Mouse (Mus musculus) spleen, adult 2 months (tissue): ENCODE data around the gene Med25. TPM values are rescaled to one million over a fixed set of nuclear protein-coding genes. Genes with fewer than 3 reads are reported as not detected.
"Not testable (repeated sequence)": the region's sequence is repeated elsewhere in the genome, so short reads cannot be mapped to it uniquely, and the experiment has no call there.

Experiments
- DNase-seq, 2 experiments: peaks; one replicate each; pipeline versions ENCODE4 v3.0.0 to v3.0.0-alpha.2; 2012 to 2021; ENCODE audit warnings: low spot score in 2 of 2, low read depth in 1 of 2
- H3K27ac ChIP-seq: fragments of 200-500 bp; 2 replicates; pipeline ENCODE4 v1.5.1; 2012; ENCODE audit warnings: low read length, inconsistent platforms; ENCODE audit not compliant: insufficient read depth
- H3K27me3 ChIP-seq: fragments of 200-500 bp; 2 replicates; pipeline ENCODE4 v1.6.1; 2012; ENCODE audit warnings: mild to moderate bottlenecking, moderate library complexity, low read length, inconsistent platforms; ENCODE audit not compliant: control insufficient read depth, insufficient read depth
- H3K36me3 ChIP-seq: fragments of 200-500 bp; 2 replicates; pipeline ENCODE4 v1.6.1; 2012; ENCODE audit warnings: mild to moderate bottlenecking, low read length, inconsistent platforms; ENCODE audit not compliant: control insufficient read depth, insufficient read depth
- H3K4me1 ChIP-seq: fragments of 200-500 bp; 2 replicates; pipeline ENCODE4 v1.6.1; 2011; ENCODE audit warnings: inconsistent platforms; ENCODE audit not compliant: control insufficient read depth, insufficient read depth, insufficient read length
- H3K4me3 ChIP-seq: fragments of 200-500 bp; 2 replicates; pipeline ENCODE4 v1.5.1; 2011; ENCODE audit warnings: mild to moderate bottlenecking, inconsistent platforms; ENCODE audit not compliant: insufficient read depth, insufficient read length; ENCODE audit errors: extremely low read depth
- CTCF ChIP-seq: fragments of 200-500 bp; IDR thresholded peaks from 2 replicates; pipeline ENCODE4 v1.5.1; 2011; ENCODE audit warnings: mild to moderate bottlenecking, inconsistent platforms; ENCODE audit not compliant: insufficient read depth, insufficient read length, insufficient replicate concordance; ENCODE audit errors: extremely low read depth
- POLR2A ChIP-seq: fragments of 200-500 bp; IDR thresholded peaks from 2 replicates; pipeline ENCODE4 v1.6.1; 2011; ENCODE audit warnings: low read depth, low read length, inconsistent platforms
- WGBS: fragments of 180-500 bp; shearing (Covaris S2); methylation state at CpG from one replicate; pipeline ENCODE4 v1.1.7; 2018; 5-methylcytosine and 5-hydroxymethylcytosine counted together
- polyA plus RNA-seq: library from polyadenylated mRNA; depleted of rRNA; stranded (reverse); fragments of >200 nt; gene quantifications from 2 replicates; pipeline ENCODE4 v1.2.3, GENCODE M21; 2012

The Med25 gene
- polyA plus RNA-seq, 1 experiment, result 113 TPM

DNA sequence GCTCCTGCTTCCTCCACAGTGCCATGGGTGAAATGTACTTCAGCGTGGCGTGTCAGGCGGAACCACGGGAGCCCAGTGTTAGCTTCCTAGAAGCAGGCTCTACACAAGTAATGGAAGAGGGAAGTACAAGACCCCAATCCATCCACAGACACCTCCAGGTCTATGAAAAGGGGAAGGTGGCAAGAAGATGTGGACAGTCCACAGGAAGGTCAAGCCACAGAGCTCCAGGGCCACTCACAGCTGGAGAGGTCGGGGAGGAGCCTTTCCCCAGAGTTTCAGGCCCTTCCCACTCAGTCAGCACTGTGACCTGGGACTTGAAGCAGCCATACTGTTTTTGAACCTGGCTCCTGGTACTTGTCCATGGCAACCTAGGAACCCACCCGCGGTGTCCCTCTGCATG is 5.5 kb downstream of the Med25 start:
- TF ChIP-seq POLR2A (no peak), CTCF (no peak)
- Histone ChIP-seq H3K4me3 (no peak overlapping the region), H3K4me1 (no peaks in the 10 kb centered on the region), H3K27me3 (no peaks in the 10 kb centered on the region), H3K27ac (no peak overlapping the region), H3K36me3 (peaks cover 14% of the 10 kb centered on the region)
- no peak for DNase-seq
- WGBS, result 85% methylated on average over 7 of the region's 7 CpGs

GRCm38 (mm10) chr7:44884637-44885036 is 7.9 kb downstream of the Med25 start:
- Histone ChIP-seq H3K36me3 (peaks cover 28% of the 10 kb centered on the region), H3K27me3 (no peaks in the 10 kb centered on the region), H3K4me1 (no peaks in the 10 kb centered on the region), H3K4me3 (no peak overlapping the region), H3K27ac (no peak overlapping the region)
- no peak for TF ChIP-seq CTCF
- TF ChIP-seq POLR2A, result no peak
- 97% methylated on average over 5 of the region's 5 CpGs for WGBS
- no peak for DNase-seq

GRCm38 (mm10) chr7:44883036-44883435 is 9.5 kb downstream of the Med25 start:
- Histone ChIP-seq H3K36me3 (peaks cover 31% of the 10 kb centered on the region), H3K4me1 (no peaks in the 10 kb centered on the region), H3K27ac (no peak overlapping the region), H3K4me3 (no peak overlapping the region), H3K27me3 (no peaks in the 10 kb centered on the region)
- no peak for DNase-seq
- 92% methylated on average over 3 of the region's 3 CpGs for WGBS
- TF ChIP-seq CTCF (no peak), POLR2A (no peak)

- H3K4me3 ChIP-seq, result no peak overlapping the region
- H3K27me3 ChIP-seq, result no peaks in the 10 kb centered on the region
- no peak overlapping the region for H3K27ac ChIP-seq
- no peaks in the 10 kb centered on the region for H3K4me1 ChIP-seq
- peaks cover 24% of the 10 kb centered on the region for H3K36me3 ChIP-seq
- DNase-seq, result no peak
- no peak for TF ChIP-seq POLR2A
- no peak for TF ChIP-seq CTCF
- WGBS, result 91% methylated on average over 14 of the region's 14 CpGs
Observed at GRCm38 (mm10) chr7:44877833-44878232, 14.7 kb downstream of the Med25 start.

DNA sequence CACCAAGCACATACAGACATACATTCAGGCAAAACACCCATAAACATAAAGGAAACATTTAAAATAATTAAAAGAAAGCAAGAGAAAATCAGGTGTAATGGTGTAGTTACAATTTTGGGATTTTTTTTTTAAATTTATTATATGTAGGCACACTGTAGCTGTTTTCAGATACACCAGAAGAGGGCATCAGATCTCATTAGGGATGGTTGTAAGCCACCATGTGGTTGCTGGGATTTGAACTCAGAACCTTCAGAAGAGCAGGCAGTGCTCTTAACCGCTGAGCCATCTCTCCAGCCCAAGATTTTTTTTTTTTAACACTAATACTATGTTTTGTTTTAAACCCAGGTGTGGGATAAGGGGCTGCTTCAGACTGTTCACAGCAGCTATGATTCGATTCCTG is 20.7 kb downstream of the Med25 start:
- not testable (repeated sequence) for H3K27me3 ChIP-seq, H3K4me3 ChIP-seq, H3K4me1 ChIP-seq, H3K36me3 ChIP-seq, H3K27ac ChIP-seq, DNase-seq
- whole genome bisulfite sequencing, result 91% methylated on average over 2 of the region's 2 CpGs

GRCm38 (mm10) chr7:44871181-44871580 is 21.3 kb downstream of the Med25 start:
- Histone ChIP-seq H3K27me3 (no peaks in the 10 kb centered on the region; the same call in 1 of the 2 replicates), H3K36me3 (no peaks in the 10 kb centered on the region), H3K4me3 (no peak overlapping the region), H3K4me1 (peaks cover 13% of the 10 kb centered on the region; the same call in 1 of the 2 replicates), H3K27ac (no peak overlapping the region)
- 70% methylated on average over 1 of the region's 1 CpGs for WGBS
- TF ChIP-seq POLR2A (no peak), CTCF (no peak)
- no peak for DNase-seq

DNA sequence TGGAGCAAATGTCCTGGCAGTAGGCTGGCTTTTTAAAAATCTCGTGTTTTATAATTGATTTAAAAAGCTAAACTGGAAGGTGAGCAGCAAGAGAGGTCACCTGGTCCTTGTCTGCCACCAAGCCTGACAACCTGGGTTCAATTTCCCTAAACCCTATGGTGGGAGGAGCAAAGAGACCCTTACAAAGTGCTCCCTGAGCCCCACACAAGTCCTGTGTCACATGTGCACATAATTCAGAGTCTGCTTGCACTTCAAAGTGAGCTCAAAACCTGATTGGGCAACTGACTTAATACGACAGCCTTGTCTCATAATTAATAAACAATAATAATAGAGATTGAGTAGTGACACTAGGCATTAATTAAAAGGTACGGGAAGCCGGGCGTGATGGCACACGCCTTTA is 21.9 kb downstream of the Med25 start:
- Histone ChIP-seq H3K4me1 (peaks cover 13% of the 10 kb centered on the region; the same call in 1 of the 2 replicates), H3K4me3 (no peak overlapping the region), H3K27me3 (no peaks in the 10 kb centered on the region; the same call in 1 of the 2 replicates), H3K27ac (no peak overlapping the region), H3K36me3 (no peaks in the 10 kb centered on the region)
- no peak for TF ChIP-seq CTCF
- TF ChIP-seq POLR2A, result no peak
- 88% methylated on average over 6 of the region's 6 CpGs for WGBS
- DNase-seq, result no peak
